Mouse (Mus musculus): ENCODE results near the gene Kdr. TPM values are rescaled to one million over a fixed set of nuclear protein-coding genes. Genes with fewer than 3 reads are reported as not detected.

Gene Kdr
- polyA plus RNA-seq, 1 experiment from 2014 or later = 6.5 TPM

DNA sequence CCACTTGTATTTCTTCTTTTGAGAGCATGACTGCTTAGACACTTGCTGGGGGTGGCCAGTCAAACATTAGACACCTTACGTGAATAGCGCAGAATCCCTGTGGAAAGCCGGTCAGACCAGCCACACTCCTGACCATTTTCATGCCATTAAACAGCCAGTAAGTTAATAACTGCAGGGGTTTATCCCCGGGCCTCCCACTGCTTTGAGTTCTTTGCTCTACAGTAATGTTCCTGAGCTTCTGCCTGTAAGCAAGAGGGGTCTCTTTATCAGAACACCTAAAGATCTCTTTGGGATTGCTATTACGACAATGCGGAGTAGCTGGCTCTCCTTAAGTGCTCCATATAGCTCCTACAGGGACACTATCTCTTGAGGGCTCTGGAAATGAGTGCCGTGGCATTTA lies 58.7 kb downstream of the Kdr start:
- Histone ChIP-seq H3K4me1 (replicated peaks; ENCODE audit: control insufficient read depth, insufficient read depth) (no peaks in the 10 kb centered on the region), H3K9me3 (ENCODE audit: control insufficient read depth, low read length) (no peaks in the 10 kb centered on the region), H3K36me3 (ENCODE audit: control insufficient read depth, insufficient read depth, low read length) (no peaks in the 10 kb centered on the region), H3K4me2 (replicated peaks; ENCODE audit: low read depth) (no peak overlapping the region), H3K27me3 (ENCODE audit: control insufficient read depth, insufficient read depth, low read length) (no peaks in the 10 kb centered on the region), H3K9ac (ENCODE audit: low read length) (no peak overlapping the region), H3K4me3 (ENCODE audit: low read depth, low read length) (no peak overlapping the region), H3K27ac (replicated peaks) (no peak overlapping the region)
- DNase-seq (ENCODE audit: low spot score) = no peak
- TF ChIP-seq CTCF (IDR thresholded peaks at IDR 0.05; ENCODE audit: low read depth) = no peak
- TF ChIP-seq EP300 (optimal IDR thresholded peaks at IDR 0.05) = no peak
- 76% methylated on average over 7 of the region's 7 CpGs for WGBS
- ATAC-seq (ENCODE audit: low FRiP score, low TSS enrichment) = no peak

DNA sequence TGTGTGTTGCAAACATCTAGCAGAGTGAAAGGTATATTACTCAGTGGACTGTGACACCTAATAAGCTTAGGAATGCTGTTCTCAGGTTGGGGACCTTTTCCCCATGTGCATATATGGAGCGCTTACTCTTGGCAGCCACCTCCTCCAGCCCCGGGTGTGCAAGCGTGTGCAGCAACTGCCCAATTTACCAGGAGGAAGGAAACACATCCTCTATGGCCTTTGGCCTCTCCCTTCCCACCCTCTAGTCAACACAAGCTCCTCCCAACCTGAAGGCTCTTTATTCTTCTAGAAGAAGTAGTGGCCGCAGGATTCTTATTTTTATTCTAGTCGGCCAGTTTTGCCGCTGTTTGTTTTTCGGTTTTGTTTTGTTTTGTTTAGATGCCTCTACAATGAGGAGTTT lies 60.1 kb downstream of the Kdr start:
- 80% methylated on average over 7 of the region's 7 CpGs for WGBS
- Histone ChIP-seq H3K4me1 (replicated peaks; ENCODE audit: control insufficient read depth, insufficient read depth) (no peaks in the 10 kb centered on the region), H3K36me3 (ENCODE audit: control insufficient read depth, insufficient read depth, low read length) (no peaks in the 10 kb centered on the region), H3K9me3 (ENCODE audit: control insufficient read depth, low read length) (no peaks in the 10 kb centered on the region), H3K27ac (replicated peaks) (no peak overlapping the region), H3K4me2 (replicated peaks; ENCODE audit: low read depth) (no peak overlapping the region), H3K4me3 (ENCODE audit: low read depth, low read length) (no peak overlapping the region), H3K9ac (ENCODE audit: low read length) (no peak overlapping the region), H3K27me3 (ENCODE audit: control insufficient read depth, insufficient read depth, low read length) (no peaks in the 10 kb centered on the region)
- DNase-seq (ENCODE audit: low spot score) (no peak), ATAC-seq (ENCODE audit: low FRiP score, low TSS enrichment) (no peak)
- TF ChIP-seq EP300 (optimal IDR thresholded peaks at IDR 0.05) (no peak), CTCF (IDR thresholded peaks at IDR 0.05; ENCODE audit: low read depth) (no peak)

DNA sequence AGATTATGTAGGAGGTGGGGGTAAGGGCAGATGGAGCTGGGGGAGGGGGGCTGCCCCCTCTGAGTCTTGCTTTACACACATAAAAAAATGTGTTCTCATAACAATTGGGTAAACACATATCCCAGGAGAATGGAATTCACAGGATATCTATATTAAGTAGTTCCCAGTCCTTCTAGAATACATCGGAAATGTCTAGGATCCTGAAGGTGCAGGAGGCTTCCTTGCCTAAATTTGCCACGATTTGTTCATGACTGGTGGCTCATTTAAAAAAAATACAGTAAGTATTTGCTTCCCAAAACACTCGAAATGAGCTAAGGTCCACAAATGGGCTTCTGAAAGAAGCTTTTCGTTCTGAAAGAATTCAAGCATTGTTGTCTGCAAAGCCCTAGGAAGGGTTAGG lies 61.0 kb downstream of the Kdr start:
- ATAC-seq (ENCODE audit: low FRiP score, low TSS enrichment) (no peak), DNase-seq (ENCODE audit: low spot score) (no peak)
- Histone ChIP-seq H3K4me1 (replicated peaks; ENCODE audit: control insufficient read depth, insufficient read depth) (no peaks in the 10 kb centered on the region), H3K4me2 (replicated peaks; ENCODE audit: low read depth) (no peak overlapping the region), H3K36me3 (ENCODE audit: control insufficient read depth, insufficient read depth, low read length) (no peaks in the 10 kb centered on the region), H3K9ac (ENCODE audit: low read length) (no peak overlapping the region), H3K4me3 (ENCODE audit: low read depth, low read length) (no peak overlapping the region), H3K27me3 (ENCODE audit: control insufficient read depth, insufficient read depth, low read length) (no peaks in the 10 kb centered on the region), H3K27ac (replicated peaks) (no peak overlapping the region), H3K9me3 (ENCODE audit: control insufficient read depth, low read length) (no peaks in the 10 kb centered on the region)
- 63% methylated on average over 4 of the region's 4 CpGs for WGBS
- TF ChIP-seq EP300 (optimal IDR thresholded peaks at IDR 0.05) = no peak
- TF ChIP-seq CTCF (IDR thresholded peaks at IDR 0.05; ENCODE audit: low read depth) = no peak

DNA sequence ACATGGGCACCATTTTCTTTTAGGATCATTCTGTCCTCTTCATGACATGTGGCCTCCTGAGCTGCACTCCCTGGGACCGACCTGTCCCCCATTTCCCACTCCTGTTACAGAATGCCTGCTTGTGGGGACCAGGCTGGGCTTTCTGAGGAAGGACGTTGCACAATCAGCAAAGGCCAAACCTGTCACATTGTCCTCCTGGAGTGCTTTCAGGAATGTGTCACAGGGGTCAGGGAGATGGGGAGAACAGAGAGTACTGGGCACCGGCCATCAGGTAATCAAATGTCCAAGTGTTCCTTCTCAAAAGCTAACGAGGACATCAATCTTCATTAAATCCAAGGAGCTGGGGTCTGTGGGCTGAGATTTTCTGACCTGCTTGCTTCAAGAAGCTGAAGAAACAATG lies 72.2 kb downstream of the Kdr start:
- no peaks in the 10 kb centered on the region for H3K27me3 ChIP-seq (ENCODE audit: control insufficient read depth, insufficient read depth, low read length)
- no peak overlapping the region for H3K4me2 ChIP-seq (replicated peaks; ENCODE audit: low read depth)
- WGBS = 50% methylated on average over 4 of the region's 4 CpGs
- no peaks in the 10 kb centered on the region for H3K4me1 ChIP-seq (replicated peaks; ENCODE audit: control insufficient read depth, insufficient read depth)
- no peak overlapping the region for H3K4me3 ChIP-seq (ENCODE audit: low read depth, low read length)
- no peak overlapping the region for H3K9ac ChIP-seq (ENCODE audit: low read length)
- no peak overlapping the region for H3K27ac ChIP-seq (replicated peaks)
- no peak for ATAC-seq (ENCODE audit: low FRiP score, low TSS enrichment)
- H3K9me3 ChIP-seq (ENCODE audit: control insufficient read depth, low read length) = no peaks in the 10 kb centered on the region
- no peak for DNase-seq (ENCODE audit: low spot score)
- TF ChIP-seq CTCF (IDR thresholded peaks at IDR 0.05; ENCODE audit: low read depth) = no peak
- TF ChIP-seq EP300 (optimal IDR thresholded peaks at IDR 0.05) = no peak
- H3K36me3 ChIP-seq (ENCODE audit: control insufficient read depth, insufficient read depth, low read length) = no peaks in the 10 kb centered on the region

DNA sequence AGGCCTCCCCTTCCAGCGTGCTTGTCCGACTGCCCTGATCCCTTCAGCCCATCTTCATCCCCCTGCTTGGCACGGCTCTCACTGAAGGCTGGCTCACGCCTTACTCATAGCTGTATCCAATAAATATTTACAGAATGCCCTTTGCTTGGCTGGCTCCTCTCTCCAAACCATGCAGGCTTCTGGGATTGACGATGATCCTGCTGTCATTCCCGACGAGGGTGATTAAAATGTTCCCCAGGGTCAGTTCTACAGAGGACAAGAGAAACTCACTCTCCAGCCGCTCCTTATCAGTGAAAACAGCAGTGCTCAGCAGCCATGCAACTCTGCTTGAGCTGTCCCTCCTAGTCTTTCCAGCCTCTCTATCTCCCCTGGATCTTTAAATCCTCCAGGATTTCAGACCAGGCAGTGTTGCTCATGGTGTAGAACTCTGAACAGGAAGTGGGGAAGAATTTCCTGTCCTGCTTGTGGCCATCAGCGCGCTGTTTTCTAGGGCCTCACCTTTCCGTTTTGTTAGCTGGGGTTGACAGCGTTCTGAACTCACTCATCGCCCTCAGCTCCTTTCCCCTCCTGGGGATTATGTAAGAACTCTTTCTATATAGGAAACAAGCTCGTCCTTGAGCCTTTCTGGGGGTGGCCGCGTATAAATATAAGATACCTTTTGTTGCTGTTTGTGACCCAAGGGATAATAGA lies 77.9 kb downstream of the Kdr start:
- Histone ChIP-seq H3K9me3 (ENCODE audit: control insufficient read depth, low read length) (no peaks in the 10 kb centered on the region), H3K4me2 (replicated peaks; ENCODE audit: low read depth) (no peak overlapping the region), H3K4me3 (ENCODE audit: low read depth, low read length) (no peak overlapping the region), H3K36me3 (ENCODE audit: control insufficient read depth, insufficient read depth, low read length) (no peaks in the 10 kb centered on the region), H3K9ac (ENCODE audit: low read length) (no peak overlapping the region), H3K4me1 (replicated peaks; ENCODE audit: control insufficient read depth, insufficient read depth) (no peaks in the 10 kb centered on the region), H3K27me3 (ENCODE audit: control insufficient read depth, insufficient read depth, low read length) (no peaks in the 10 kb centered on the region), H3K27ac (replicated peaks) (no peak overlapping the region)
- 34% methylated on average over 16 of the region's 16 CpGs for WGBS
- ATAC-seq (ENCODE audit: low FRiP score, low TSS enrichment) (no peak), DNase-seq (ENCODE audit: low spot score) (no peak)
- no peak for TF ChIP-seq CTCF (IDR thresholded peaks at IDR 0.05; ENCODE audit: low read depth)
- no peak for TF ChIP-seq EP300 (optimal IDR thresholded peaks at IDR 0.05)

DNA sequence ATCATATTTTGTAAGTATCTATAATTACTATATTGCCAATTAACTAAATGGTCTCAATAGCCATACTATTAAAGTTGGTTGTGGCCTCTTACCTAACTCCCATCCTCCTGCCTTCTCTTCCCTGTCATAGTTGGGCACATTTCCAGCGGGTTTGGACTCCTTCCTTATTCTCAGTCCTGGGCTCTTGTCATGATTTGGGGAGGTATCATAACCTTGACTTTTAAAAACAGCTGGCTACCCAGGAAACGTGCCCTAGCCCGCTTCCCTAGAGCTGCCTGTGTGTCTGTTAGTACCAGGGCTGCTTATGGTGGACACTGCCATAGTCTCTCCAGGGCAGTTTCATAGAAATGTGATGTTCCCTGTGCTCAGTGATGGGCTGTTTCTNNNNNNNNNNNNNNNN lies 82.9 kb downstream of the Kdr start:
- ATAC-seq (ENCODE audit: low FRiP score, low TSS enrichment) (no peak), DNase-seq (ENCODE audit: low spot score) (no peak)
- no peak overlapping the region for H3K4me2 ChIP-seq (replicated peaks; ENCODE audit: low read depth)
- no peak overlapping the region for H3K4me3 ChIP-seq (ENCODE audit: low read depth, low read length)
- H3K9me3 ChIP-seq (ENCODE audit: control insufficient read depth, low read length) = no peaks in the 10 kb centered on the region
- no peak overlapping the region for H3K9ac ChIP-seq (ENCODE audit: low read length)
- H3K27ac ChIP-seq (replicated peaks) = no peak overlapping the region
- 83% methylated on average over 3 of the region's 3 CpGs for WGBS
- no peaks in the 10 kb centered on the region for H3K4me1 ChIP-seq (replicated peaks; ENCODE audit: control insufficient read depth, insufficient read depth)
- H3K27me3 ChIP-seq (ENCODE audit: control insufficient read depth, insufficient read depth, low read length) = no peaks in the 10 kb centered on the region
- no peak for TF ChIP-seq CTCF (IDR thresholded peaks at IDR 0.05; ENCODE audit: low read depth)
- no peak for TF ChIP-seq EP300 (optimal IDR thresholded peaks at IDR 0.05)
- H3K36me3 ChIP-seq (ENCODE audit: control insufficient read depth, insufficient read depth, low read length) = no peaks in the 10 kb centered on the region
